Mouse (Mus musculus): ENCODE measurements around the gene Gm17428.

DNA sequence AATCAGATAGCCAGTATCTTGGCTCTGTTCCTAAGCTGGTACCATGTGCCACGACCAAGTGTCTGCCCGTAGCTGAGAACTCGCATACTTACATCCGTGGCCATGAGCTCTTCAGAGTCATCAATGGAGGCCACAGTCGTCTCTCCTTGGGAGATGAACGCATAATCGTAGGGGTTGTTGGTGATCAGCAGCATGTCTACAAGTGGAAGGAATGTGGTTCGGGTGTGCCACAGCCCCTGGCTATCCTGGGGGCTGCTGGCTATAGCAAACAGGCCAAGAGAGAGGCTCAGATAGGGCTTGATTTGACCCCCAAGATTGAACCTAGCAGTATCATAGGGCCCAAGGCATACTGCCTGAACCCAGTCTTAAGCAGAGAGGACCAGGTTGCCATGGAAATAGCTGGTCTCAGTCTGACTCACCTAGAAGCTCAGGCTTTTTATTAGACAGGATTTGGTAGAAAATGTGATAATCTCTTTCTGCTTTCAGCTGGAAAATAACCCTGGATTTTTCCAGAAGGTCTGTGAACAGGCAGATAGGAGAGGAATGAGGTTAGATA is 13.2 kb downstream of the Gm17428 start:
- TF ChIP-seq CTCF (IDR thresholded peaks at IDR 0.05), result no peak
- TF ChIP-seq EP300 (IDR thresholded peaks at IDR 0.05), result no peak
